13 mouse cellular contexts compared by ENCODE assay signal in genomic region chr12:105529545-105529944, GRCm38 (mm10). TPM values are rescaled to one million over a fixed set of nuclear protein-coding genes. Genes with fewer than 3 reads are reported as not detected.
DNase-seq lines count a peak whose midpoint lies in the region; ATAC-seq and TF ChIP-seq lines count a peak whose summit lies in the region.
"Had no signal": no experiment of that assay in that cellular context is flagged by ENCODE, and none has a peak within 500 bp of the region (broad histone marks: within the 10 kb centered on the region; RNA-seq: fewer than 3 reads in every experiment).

No protein-coding gene starts in this region.

- WGBS in neural tube, embryonic 13.5 days, result 73% methylated on average over 9 of the region's 9 CpGs
- 49% methylated on average over 9 of the region's 9 CpGs for WGBS in lung, adult 2 months
- WGBS in small intestine, adult 2 months, result 59% methylated on average over 9 of the region's 9 CpGs

- H3K4me2 ChIP-seq in neural tube, embryonic 13.5 days, result no peak overlapping the region
- H3K4me2 ChIP-seq: limb, embryonic 13.5 days; midbrain, embryonic 12.5 days had no signal

- peak; percentile 34 for DNase-seq in gastrocnemius, postnatal 25 days
- no peak for DNase-seq in gastrocnemius, postnatal 14 days
- no peak for DNase-seq in neural tube, embryonic 10.5 days (ENCODE audit: extremely low spot score, low spot score)
- peak; percentile 34 for DNase-seq in lung, adult 2 months
- no peak for DNase-seq in urinary bladder, postnatal 4 days (ENCODE audit: low spot score in 2 of 2)
- DNase-seq in urinary bladder, adult 2 months (ENCODE audit: low spot score), result no peak
- DNase-seq: right cerebral cortex, postnatal 25 days had no signal

- H3K36me3 ChIP-seq in neural tube, embryonic 13.5 days, result no peaks in the 10 kb centered on the region
- no peaks in the 10 kb centered on the region for H3K36me3 ChIP-seq in small intestine, adult 2 months (ENCODE audit: control insufficient read depth, insufficient read depth, low read length)
- H3K36me3 ChIP-seq: G1E; limb, embryonic 13.5 days; midbrain, embryonic 12.5 days had no signal

- no peak for TF ChIP-seq POLR2A in lung, adult 2 months (IDR thresholded peaks at IDR 0.05; ENCODE audit: borderline replicate concordance, extremely low read depth, low read depth, low read length)
- no peak for TF ChIP-seq POLR2A in small intestine, adult 2 months (IDR thresholded peaks at IDR 0.05; ENCODE audit: low read depth, low read length)

- intact Hi-C loops in gastrocnemius, postnatal 14 days (cut with DNase I; ENCODE audit: low total_unique reads), result no loop called here

- H3K27me3 ChIP-seq in neural tube, embryonic 13.5 days, result no peaks in the 10 kb centered on the region
- no peaks in the 10 kb centered on the region for H3K27me3 ChIP-seq in small intestine, adult 2 months (ENCODE audit: control insufficient read depth, insufficient read depth, low read length)
- H3K27me3 ChIP-seq: limb, embryonic 13.5 days; midbrain, embryonic 12.5 days had no signal

- H3K9ac ChIP-seq in neural tube, embryonic 13.5 days, result no peak overlapping the region
- H3K9ac ChIP-seq: limb, embryonic 13.5 days; midbrain, embryonic 12.5 days had no signal

- H3K27ac ChIP-seq in neural tube, embryonic 13.5 days (replicated peaks), result 0 out of 2 replicates have a peak overlapping the region, but pooled peaks have one; percentile 33
- H3K27ac ChIP-seq in small intestine, adult 2 months (ENCODE audit: insufficient read depth, low read depth, low read length), result peak overlapping the region; percentile 3
- H3K27ac ChIP-seq: limb, embryonic 13.5 days; midbrain, embryonic 12.5 days had no signal

- H3K9me3 ChIP-seq in neural tube, embryonic 13.5 days, result no peaks in the 10 kb centered on the region
- H3K9me3 ChIP-seq: limb, embryonic 13.5 days; midbrain, embryonic 12.5 days had no signal

- no peak for TF ChIP-seq CTCF in lung, adult 2 months (IDR thresholded peaks at IDR 0.05; ENCODE audit: insufficient read depth, low read length)
- TF ChIP-seq CTCF in small intestine, adult 2 months (IDR thresholded peaks at IDR 0.05; ENCODE audit: extremely low read depth, insufficient read length, insufficient replicate concordance, low read depth, low read length), result no peak

- no peak for ATAC-seq in neural tube, embryonic 13.5 days (ENCODE audit: low read depth)
- ATAC-seq: inflammation-experienced regulatory T-cells, adult 6 months had no signal

- H3K4me3 ChIP-seq in neural tube, embryonic 13.5 days, result no peak overlapping the region
- H3K4me3 ChIP-seq in lung, adult 2 months (replicated peaks; ENCODE audit: extremely low read depth, low read depth, low read length), result no peak overlapping the region
- no peak overlapping the region for H3K4me3 ChIP-seq in small intestine, adult 2 months (ENCODE audit: low read depth, low read length)
- H3K4me3 ChIP-seq: limb, embryonic 13.5 days; midbrain, embryonic 12.5 days had no signal

- peaks cover 37% of the 10 kb centered on the region for H3K4me1 ChIP-seq in neural tube, embryonic 13.5 days (replicated peaks)
- peaks cover 2% of the 10 kb centered on the region; the same call in 1 of the 2 replicates for H3K4me1 ChIP-seq in lung, adult 2 months (ENCODE audit: control insufficient read depth, insufficient read depth, low read length)
- no peaks in the 10 kb centered on the region; the same call in 1 of the 2 replicates for H3K4me1 ChIP-seq in small intestine, adult 2 months (ENCODE audit: control insufficient read depth, insufficient read depth, insufficient read length, low read length)

RNA-seq across cellular contexts. Expression of gene Bdkrb2, which starts 33.5 kb away (rescaled TPM):
- total RNA-seq in gastrocnemius, postnatal 25 days (2021), result under 1 TPM; 0.35 to 0.49 TPM
- 1 to 10 TPM in 1 of 2 experiments, under 1 TPM in 1; 0.82 to 1.8 TPM for total RNA-seq in gastrocnemius, postnatal 14 days (2021)
- polyA plus RNA-seq in neural tube, embryonic 13.5 days (2015; fragmentation: Nextera tagmentation; extraction: Ambion mirVana), result 4.5 and 5.2 TPM in 2 replicates
- polyA plus RNA-seq in lung, adult 2 months (2012; rRNA removed), result 3.7 and 4.8 TPM in 2 replicates
- 3.1 and 8.3 TPM in 2 replicates for polyA plus RNA-seq in small intestine, adult 2 months (2012; rRNA removed)
- 5.7 and 6.6 TPM in 2 replicates for polyA plus RNA-seq in urinary bladder, adult 2 months (2012; rRNA removed)
- polyA plus RNA-seq: inflammation-experienced regulatory T-cells, adult 6 months had no signal

Comparison
In these comparisons a context has a peak if more than half of its experiments do, and no peak if none do; other contexts are left out.
1. DNase-seq: peak in gastrocnemius, postnatal 25 days (single experiment) and lung, adult 2 months (single experiment); none in gastrocnemius, postnatal 14 days (single experiment), neural tube, embryonic 10.5 days (single experiment), urinary bladder, postnatal 4 days (0 of 2) and urinary bladder, adult 2 months (single experiment).